Mouse (Mus musculus) testis, adult 2 months (tissue): Measurements from ENCODE around the gene Rybp. TPM values are rescaled to one million over a fixed set of nuclear protein-coding genes. Genes with fewer than 3 reads are reported as not detected.

ENCODE experiments used
- H3K27ac ChIP-seq: fragments of 200-500 bp; 2 replicates; pipeline ENCODE4 v1.5.1; 2012; ENCODE audit warnings: low read depth, low read length; ENCODE audit not compliant: control insufficient read depth, insufficient read depth
- H3K27me3 ChIP-seq: fragments of 200-500 bp; 2 replicates; pipeline ENCODE4 v1.6.1; 2012; ENCODE audit warnings: mild to moderate bottlenecking, low read length, moderate library complexity; ENCODE audit not compliant: control insufficient read depth, insufficient read depth
- H3K36me3 ChIP-seq: fragments of 200-500 bp; 2 replicates; pipeline ENCODE4 v1.6.1; 2012; ENCODE audit warnings: mild to moderate bottlenecking, low read length; ENCODE audit not compliant: control insufficient read depth, insufficient read depth
- H3K4me1 ChIP-seq: fragments of 200-500 bp; 2 replicates; pipeline ENCODE4 v1.6.1; 2012; ENCODE audit warnings: low read length; ENCODE audit not compliant: control insufficient read depth, insufficient read depth
- H3K4me3 ChIP-seq: fragments of 200-500 bp; 2 replicates; pipeline ENCODE4 v1.5.1; 2012; ENCODE audit warnings: low read depth, mild to moderate bottlenecking, low read length, moderate library complexity, mixed read lengths; ENCODE audit not compliant: control insufficient read depth
- CTCF ChIP-seq: fragments of 200-500 bp; IDR thresholded peaks from 2 replicates; pipeline ENCODE4 v1.5.1; 2012; ENCODE audit warnings: low read depth, mild to moderate bottlenecking, inconsistent platforms, low read length, moderate library complexity; ENCODE audit not compliant: control insufficient read depth, insufficient read depth, insufficient replicate concordance
- POLR2A ChIP-seq: fragments of 200-500 bp; IDR thresholded peaks from 2 replicates; pipeline ENCODE4 v1.6.1; 2012; ENCODE audit warnings: low read depth, mild to moderate bottlenecking, inconsistent platforms, low read length, moderate library complexity; ENCODE audit not compliant: control insufficient read depth
- polyA plus RNA-seq: library from polyadenylated mRNA; depleted of rRNA; stranded (reverse); fragments of >200 nt; gene quantifications from 2 replicates; pipeline ENCODE4 v1.2.3, GENCODE M21; 2012

Rybp gene
- polyA plus RNA-seq, 1 experiment: 43.4 TPM

- H3K36me3 ChIP-seq: no peaks in the 10 kb centered on the region
- H3K4me1 ChIP-seq: no peaks in the 10 kb centered on the region
- no peak overlapping the region for H3K4me3 ChIP-seq
- H3K27me3 ChIP-seq: no peaks in the 10 kb centered on the region
- no peak overlapping the region for H3K27ac ChIP-seq
- TF ChIP-seq CTCF: no peak
- no peak for TF ChIP-seq POLR2A
Observed at GRCm38 (mm10) chr6:100329542-100329941, 42.3 kb upstream of the Rybp start.

DNA sequence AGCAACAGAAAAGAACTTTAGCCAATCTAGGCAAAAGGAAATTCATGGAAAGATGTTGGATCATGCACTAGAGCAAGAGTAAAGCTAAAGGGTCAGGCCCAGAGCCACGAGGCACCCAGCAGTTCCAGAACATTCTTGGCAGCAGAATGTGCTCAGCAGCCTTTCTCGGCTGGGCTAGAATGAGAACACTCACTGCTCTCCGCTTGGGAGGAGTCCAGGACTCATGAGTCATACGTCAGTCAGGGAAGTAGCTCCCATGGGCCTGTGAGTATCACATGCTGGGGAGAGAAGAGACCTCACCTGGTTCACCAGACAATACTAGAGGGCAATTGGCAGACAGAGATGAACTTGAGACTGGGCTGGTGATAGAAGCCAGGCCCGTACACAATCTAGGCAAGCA is 39.8 kb upstream of the Rybp start:
- H3K4me3 ChIP-seq: no peak overlapping the region
- H3K27ac ChIP-seq: no peak overlapping the region
- no peaks in the 10 kb centered on the region for H3K4me1 ChIP-seq
- no peaks in the 10 kb centered on the region for H3K36me3 ChIP-seq
- TF ChIP-seq CTCF (no peak), POLR2A (no peak)
- H3K27me3 ChIP-seq: no peaks in the 10 kb centered on the region

DNA sequence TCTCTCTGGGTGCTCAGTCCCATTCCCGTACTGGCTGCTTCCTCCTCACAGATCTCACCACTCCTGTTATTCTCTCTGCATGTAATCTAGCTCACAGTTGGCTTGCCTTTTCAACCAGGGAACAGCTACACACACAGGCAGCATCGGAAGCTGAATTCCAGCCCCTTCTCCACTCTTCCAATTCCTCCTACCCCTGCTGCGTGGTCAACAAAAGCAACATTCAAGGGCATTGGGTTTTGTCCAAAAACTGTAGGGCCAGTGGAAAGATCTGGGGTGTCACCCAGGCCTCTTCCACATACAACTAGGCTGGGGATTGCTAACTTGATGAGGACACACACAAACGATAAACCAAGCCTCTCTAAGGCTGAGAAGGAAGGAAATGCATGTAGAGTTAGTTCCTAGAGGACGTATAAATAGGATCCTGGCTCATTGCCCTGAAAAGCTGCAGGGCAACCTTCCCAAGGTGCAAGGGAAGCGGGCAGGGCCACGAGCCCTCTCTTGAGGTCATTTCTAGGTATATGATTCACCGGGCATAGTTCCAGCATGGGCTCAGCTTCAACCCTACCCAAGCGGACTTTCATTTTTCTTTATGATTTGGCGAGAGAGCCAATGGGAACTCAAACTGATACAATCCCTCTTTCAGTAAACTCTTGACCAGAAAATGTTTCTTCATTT is 36.6 kb upstream of the Rybp start:
- no peaks in the 10 kb centered on the region for H3K27me3 ChIP-seq
- H3K4me1 ChIP-seq: no peaks in the 10 kb centered on the region
- no peak for TF ChIP-seq POLR2A
- no peak for TF ChIP-seq CTCF
- H3K27ac ChIP-seq: no peak overlapping the region
- H3K36me3 ChIP-seq: no peaks in the 10 kb centered on the region
- no peak overlapping the region for H3K4me3 ChIP-seq

GRCm38 (mm10) chr6:100322561-100322960 is 35.3 kb upstream of the Rybp start:
- H3K27me3 ChIP-seq: no peaks in the 10 kb centered on the region
- no peaks in the 10 kb centered on the region for H3K36me3 ChIP-seq
- no peak overlapping the region for H3K27ac ChIP-seq
- no peak for TF ChIP-seq CTCF
- no peak for TF ChIP-seq POLR2A
- H3K4me1 ChIP-seq: no peaks in the 10 kb centered on the region
- no peak overlapping the region for H3K4me3 ChIP-seq

- Histone ChIP-seq H3K27ac (no peak overlapping the region), H3K4me1 (no peaks in the 10 kb centered on the region), H3K4me3 (no peak overlapping the region), H3K27me3 (no peaks in the 10 kb centered on the region), H3K36me3 (no peaks in the 10 kb centered on the region)
- TF ChIP-seq CTCF (no peak), POLR2A (no peak)
Observed at GRCm38 (mm10) chr6:100322145-100322544, 34.9 kb upstream of the Rybp start.

DNA sequence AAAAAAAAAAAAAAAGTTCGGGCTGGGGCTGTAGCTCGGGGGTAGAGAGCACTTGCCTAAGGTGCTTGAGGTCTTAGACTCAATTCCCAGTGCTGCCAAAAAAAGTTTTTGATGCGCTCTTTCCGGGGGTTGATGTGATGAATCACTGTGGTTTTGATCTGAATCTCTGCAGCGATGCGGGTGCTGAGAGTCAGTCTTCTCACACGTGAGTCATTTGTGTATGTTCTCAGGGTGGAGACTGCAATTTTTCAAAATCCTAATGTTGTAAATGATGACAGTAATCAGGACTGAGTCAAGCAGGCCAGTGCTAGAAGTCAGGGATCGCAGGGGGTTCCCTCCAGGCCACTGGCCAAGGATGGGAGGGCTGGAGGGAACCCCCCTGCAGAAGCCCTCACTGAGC is 26.9 kb upstream of the Rybp start:
- Histone ChIP-seq H3K4me1 (peaks cover 5% of the 10 kb centered on the region), H3K4me3 (no peak overlapping the region), H3K27ac (no peak overlapping the region), H3K27me3 (no peaks in the 10 kb centered on the region), H3K36me3 (no peaks in the 10 kb centered on the region)
- TF ChIP-seq CTCF (no peak), POLR2A (no peak)

- Histone ChIP-seq H3K4me1 (peaks cover 5% of the 10 kb centered on the region), H3K27ac (no peak overlapping the region), H3K4me3 (no peak overlapping the region), H3K27me3 (no peaks in the 10 kb centered on the region), H3K36me3 (no peaks in the 10 kb centered on the region)
- no peak for TF ChIP-seq CTCF
- no peak for TF ChIP-seq POLR2A
Observed at GRCm38 (mm10) chr6:100311167-100311566, 23.9 kb upstream of the Rybp start.

- H3K27ac ChIP-seq: no peak overlapping the region
- no peak overlapping the region for H3K4me3 ChIP-seq
- no peaks in the 10 kb centered on the region for H3K4me1 ChIP-seq
- no peaks in the 10 kb centered on the region for H3K36me3 ChIP-seq
- TF ChIP-seq POLR2A (no peak), CTCF (no peak)
- H3K27me3 ChIP-seq: no peaks in the 10 kb centered on the region
Observed at GRCm38 (mm10) chr6:100304831-100305230, 17.5 kb upstream of the Rybp start.
